Mouse (Mus musculus) liver, postnatal 0 days (tissue): ENCODE measurements around the gene Gm8246.
"Not testable (repeated sequence)": the region's sequence is repeated elsewhere in the genome, so short reads cannot be mapped to it uniquely, and the experiment has no call there.

Experiments
- CTCF ChIP-seq: sonication (generic); IDR thresholded peaks from 2 replicates; pipeline ENCODE4 v1.5.1; 2016; ENCODE audit warnings: antibody characterized with exemption, low read depth
- EP300 ChIP-seq: IDR thresholded peaks from 2 replicates; pipeline ENCODE4 v1.6.1; 2016; ENCODE audit warnings: antibody characterized with exemption, low read depth, mild to moderate bottlenecking

DNA sequence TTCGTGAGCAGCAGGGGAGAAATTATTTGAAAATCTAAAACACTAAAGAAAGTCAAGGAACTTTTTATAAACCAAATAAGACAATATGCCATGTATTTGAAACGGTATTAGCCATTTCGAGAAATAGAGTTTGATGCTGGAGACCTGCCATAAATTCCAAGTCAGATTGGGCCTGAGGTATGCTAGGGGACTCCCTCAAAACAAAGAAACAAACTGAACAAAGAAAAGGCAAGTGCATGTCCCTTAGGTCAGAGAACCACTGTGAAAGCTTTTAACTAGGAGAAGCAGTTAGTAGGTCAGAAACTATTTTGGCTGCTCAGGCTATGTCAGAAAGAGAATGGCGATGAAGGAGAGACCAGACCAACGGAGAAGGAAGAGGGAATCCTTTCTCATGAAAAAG, 6.3 kb upstream of the Gm8246 start, which contains the start of gene Gm3187:
- TF ChIP-seq CTCF, EP300: not testable (repeated sequence)
